Mouse (Mus musculus) lung, postnatal 0 days (tissue): ENCODE measurements at regions not wholly inside any gene's neighbourhood (a gene's known extent, or its start where the extent isn't known, plus 50 kb on each side); places are given as distances from the start of the nearest gene placed in this dataset.

Experiments
- ATAC-seq: fragments of 200-750 bp; cut with Nextera tagmentation; 2 replicates; pipeline ENCODE4 v1.8.0; 2017; ENCODE audit warnings: moderate library complexity
- DNase-seq: peaks from one replicate; pipeline ENCODE4 v3.0.0-alpha.2; 2016; ENCODE audit warnings: low spot score
- H3K27ac ChIP-seq: fragments of 300-500 bp; sonication (generic); 2 replicates; pipeline ENCODE4 v1.5.1; 2014; ENCODE audit warnings: antibody characterized with exemption, mild to moderate bottlenecking, low read length, mixed read lengths
- H3K27me3 ChIP-seq: fragments of 300-500 bp; sonication (generic); replicated peaks from 2 replicates; pipeline ENCODE4 v1.6.1; 2014; ENCODE audit warnings: low read length, mixed read lengths; ENCODE audit not compliant: insufficient read depth
- H3K36me3 ChIP-seq: fragments of 300-500 bp; sonication (generic); 2 replicates; pipeline ENCODE4 v1.6.1; 2014; ENCODE audit warnings: low read length, mixed read lengths; ENCODE audit not compliant: insufficient read depth
- H3K4me1 ChIP-seq: fragments of 300-500 bp; sonication (generic); 2 replicates; pipeline ENCODE4 v1.6.1; 2014; ENCODE audit warnings: antibody characterized with exemption, low read depth, low read length, mixed read lengths; ENCODE audit not compliant: insufficient read depth
- H3K4me2 ChIP-seq: fragments of 300-500 bp; sonication (generic); replicated peaks from 2 replicates; pipeline ENCODE4 v1.6.1; 2014; ENCODE audit warnings: low read depth, mild to moderate bottlenecking, low read length, moderate library complexity, mixed read lengths
- H3K4me3 ChIP-seq: fragments of 300-500 bp; sonication (generic); 2 replicates; pipeline ENCODE4 v1.5.1; 2014; ENCODE audit warnings: low read depth, low read length
- H3K9ac ChIP-seq: fragments of 300-500 bp; sonication (generic); replicated peaks from 2 replicates; pipeline ENCODE4 v1.6.1; 2014; ENCODE audit warnings: low read depth, mild to moderate bottlenecking
- H3K9me3 ChIP-seq: fragments of 300-500 bp; sonication (generic); 2 replicates; pipeline ENCODE4 v1.6.1; 2016; ENCODE audit warnings: low read length, mixed read lengths
- CTCF ChIP-seq: IDR thresholded peaks from 2 replicates; pipeline ENCODE4 v1.5.1; 2016; ENCODE audit warnings: antibody characterized with exemption, mild to moderate bottlenecking
- EP300 ChIP-seq: IDR thresholded peaks from 2 replicates; pipeline ENCODE4 v1.6.1; 2016; ENCODE audit warnings: antibody characterized with exemption, mild to moderate bottlenecking, control low read depth
- WGBS: fragments of 180-500 bp; shearing (Covaris S2); extraction: QIAGEN DNeasy Blood & Tissue Kit; methylation state at CpG from one replicate; pipeline ENCODE4 v1.1.7; 2014; 5-methylcytosine and 5-hydroxymethylcytosine counted together

- no peak overlapping the region for H3K4me2 ChIP-seq
- H3K36me3 ChIP-seq = no peaks in the 10 kb centered on the region
- no peaks in the 10 kb centered on the region for H3K9me3 ChIP-seq
- ATAC-seq = peak; percentile 52
- H3K27me3 ChIP-seq = no peaks in the 10 kb centered on the region
- H3K4me3 ChIP-seq = no peak overlapping the region
- no peak overlapping the region for H3K27ac ChIP-seq
- no peak overlapping the region for H3K9ac ChIP-seq
- 63% methylated on average over 11 of the region's 11 CpGs for WGBS
- H3K4me1 ChIP-seq = no peaks in the 10 kb centered on the region; the same call in 1 of the 2 replicates
- peak; percentile 4; the same call in 1 of the 2 replicates for TF ChIP-seq CTCF
- no peak for TF ChIP-seq EP300
- peak; percentile 40 for DNase-seq
These were observed 419.6 kb upstream of the Gm10131 start for GRCm38 (mm10) chr8:34530896-34531679.

GRCm38 (mm10) chr8:34530046-34530445 lies 418.5 kb upstream of the Gm10131 start:
- Histone ChIP-seq H3K4me3 (no peak overlapping the region), H3K27me3 (no peaks in the 10 kb centered on the region), H3K4me2 (no peak overlapping the region), H3K9me3 (no peaks in the 10 kb centered on the region), H3K4me1 (no peaks in the 10 kb centered on the region; the same call in 1 of the 2 replicates), H3K36me3 (no peaks in the 10 kb centered on the region), H3K27ac (no peak overlapping the region), H3K9ac (no peak overlapping the region)
- TF ChIP-seq EP300 (no peak), CTCF (no peak)
- ATAC-seq (0 out of 2 replicates have a peak, but pooled peaks have one; percentile 23), DNase-seq (peak; percentile 42)
- WGBS = 38% methylated on average over 5 of the region's 5 CpGs

- Histone ChIP-seq H3K27ac (no peak overlapping the region), H3K27me3 (no peaks in the 10 kb centered on the region), H3K4me3 (no peak overlapping the region), H3K4me2 (no peak overlapping the region), H3K9ac (no peak overlapping the region), H3K36me3 (no peaks in the 10 kb centered on the region), H3K4me1 (no peaks in the 10 kb centered on the region; the same call in 1 of the 2 replicates), H3K9me3 (no peaks in the 10 kb centered on the region)
- TF ChIP-seq CTCF = no peak
- TF ChIP-seq EP300 = no peak
- ATAC-seq (no peak), DNase-seq (no peak)
- WGBS = 47% methylated on average over 1 of the region's 1 CpGs
These were observed 417.9 kb upstream of the Gm10131 start for GRCm38 (mm10) chr8:34529452-34529851.

- no peak overlapping the region for H3K4me3 ChIP-seq
- WGBS = 72% methylated on average over 3 of the region's 3 CpGs
- no peaks in the 10 kb centered on the region for H3K36me3 ChIP-seq
- DNase-seq (no peak), ATAC-seq (no peak)
- no peaks in the 10 kb centered on the region; the same call in 1 of the 2 replicates for H3K4me1 ChIP-seq
- no peaks in the 10 kb centered on the region for H3K9me3 ChIP-seq
- no peaks in the 10 kb centered on the region for H3K27me3 ChIP-seq
- TF ChIP-seq EP300 (no peak), CTCF (no peak)
- H3K4me2 ChIP-seq = no peak overlapping the region
- H3K9ac ChIP-seq = no peak overlapping the region
- H3K27ac ChIP-seq = no peak overlapping the region
These were observed 416.7 kb upstream of the Gm10131 start for GRCm38 (mm10) chr8:34528213-34528612.

GRCm38 (mm10) chr8:34525231-34525630 lies 413.7 kb upstream of the Gm10131 start:
- 35% methylated on average over 4 of the region's 4 CpGs for WGBS
- DNase-seq (no peak), ATAC-seq (no peak)
- H3K9ac ChIP-seq = no peak overlapping the region
- no peaks in the 10 kb centered on the region for H3K9me3 ChIP-seq
- no peak overlapping the region for H3K4me2 ChIP-seq
- no peaks in the 10 kb centered on the region for H3K36me3 ChIP-seq
- no peaks in the 10 kb centered on the region for H3K27me3 ChIP-seq
- TF ChIP-seq CTCF (no peak), EP300 (no peak)
- no peak overlapping the region for H3K27ac ChIP-seq
- no peaks in the 10 kb centered on the region; the same call in 1 of the 2 replicates for H3K4me1 ChIP-seq
- H3K4me3 ChIP-seq = no peak overlapping the region

- Histone ChIP-seq H3K27ac (no peak overlapping the region), H3K36me3 (no peaks in the 10 kb centered on the region), H3K4me3 (no peak overlapping the region), H3K9ac (no peak overlapping the region), H3K27me3 (no peaks in the 10 kb centered on the region), H3K9me3 (no peaks in the 10 kb centered on the region), H3K4me1 (no peaks in the 10 kb centered on the region), H3K4me2 (no peak overlapping the region)
- DNase-seq (no peak), ATAC-seq (no peak)
- TF ChIP-seq CTCF = no peak
- no peak for TF ChIP-seq EP300
- 69% methylated on average over 3 of the region's 3 CpGs for WGBS
These were observed 412.3 kb upstream of the Gm10131 start for GRCm38 (mm10) chr8:34523849-34524248.
